Mouse (Mus musculus) thymus, adult 2 months (tissue): ENCODE data around the gene Ostm1.

Experiments
- CTCF ChIP-seq: fragments of 200-500 bp; IDR thresholded peaks from 2 replicates; pipeline ENCODE4 v1.5.1; 2012; ENCODE audit warnings: mild to moderate bottlenecking, control low read depth, low read length, moderate library complexity, borderline replicate concordance; ENCODE audit not compliant: control insufficient read depth, poor library complexity, insufficient read depth; ENCODE audit errors: extremely low read depth
- POLR2A ChIP-seq: fragments of 200-500 bp; IDR thresholded peaks from 2 replicates; pipeline ENCODE4 v1.6.1; 2012; ENCODE audit warnings: mild to moderate bottlenecking, low read length, control low read depth, moderate library complexity; ENCODE audit not compliant: control insufficient read depth, poor library complexity, insufficient read depth; ENCODE audit errors: extremely low read depth

GRCm38 (mm10) chr10:42631754-42632452 lies 48.3 kb downstream of the Ostm1 start:
- TF ChIP-seq CTCF: no peak
- TF ChIP-seq POLR2A: no peak
